Mouse (Mus musculus): Measurements from ENCODE around the gene Chrna9. TPM values are rescaled to one million over a fixed set of nuclear protein-coding genes. Genes with fewer than 3 reads are reported as not detected.

The Chrna9 gene
- 0.10 TPM in 1 of 2 replicates, not detected in the other for polyA plus RNA-seq (2016; fragmentation: Nextera tagmentation; extraction: Ambion mirVana)

GRCm38 (mm10) chr5:65934783-65935182 lies at the start of gene Chrna9:
Gene Chrna9 (plus strand): TSS chr5:65934921.
- WGBS = 87% methylated on average over 5 of the region's 5 CpGs
- no peak for DNase-seq (ENCODE audit: low spot score)

GRCm38 (mm10) chr5:65885699-65886443 lies 48.9 kb upstream of the Chrna9 start:
- no peaks in the 10 kb centered on the region for H3K27me3 ChIP-seq (ENCODE audit: low read depth, poor library complexity, severe bottlenecking)
- no peak for DNase-seq (ENCODE audit: low spot score)
- no peak overlapping the region for H3K4me3 ChIP-seq
- no peaks in the 10 kb centered on the region for H3K9me3 ChIP-seq (replicated peaks)
- WGBS = 46% methylated on average over 15 of the region's 15 CpGs
- H3K4me1 ChIP-seq = peaks cover 12% of the 10 kb centered on the region
- H3K27ac ChIP-seq (replicated peaks) = no peak overlapping the region
- no peaks in the 10 kb centered on the region for H3K36me3 ChIP-seq

More at GRCm38 (mm10) chr5:65934783-65935182, at the start of gene Chrna9:
- peaks cover 6% of the 10 kb centered on the region; the same call in 1 of the 2 replicates for H3K4me1 ChIP-seq
- no peak within 1 kb of the TSS for H3K27ac ChIP-seq (replicated peaks)
- no peaks in the 10 kb centered on the region for H3K9me3 ChIP-seq (replicated peaks)
- no peaks in the 10 kb centered on the region for H3K36me3 ChIP-seq
- no peaks in the 10 kb centered on the region for H3K27me3 ChIP-seq (ENCODE audit: low read depth, poor library complexity, severe bottlenecking)
- H3K4me3 ChIP-seq = no peak within 1 kb of the TSS

- 95% methylated on average over 5 of the region's 5 CpGs for WGBS
- no peak overlapping the region for H3K4me3 ChIP-seq
These were observed 46.6 kb upstream of the Chrna9 start for GRCm38 (mm10) chr5:65888102-65888501.

GRCm38 (mm10) chr5:65888998-65889397 lies 45.7 kb upstream of the Chrna9 start:
- H3K36me3 ChIP-seq = no peaks in the 10 kb centered on the region
- H3K4me3 ChIP-seq = no peak overlapping the region
- WGBS = 76% methylated on average over 5 of the region's 5 CpGs
- H3K27ac ChIP-seq (replicated peaks) = no peak overlapping the region
- H3K9me3 ChIP-seq (replicated peaks) = no peaks in the 10 kb centered on the region
- DNase-seq (ENCODE audit: low spot score) = no peak
- no peaks in the 10 kb centered on the region for H3K27me3 ChIP-seq (ENCODE audit: low read depth, poor library complexity, severe bottlenecking)
- peaks cover 16% of the 10 kb centered on the region for H3K4me1 ChIP-seq

More at GRCm38 (mm10) chr5:65888102-65888501, 46.6 kb upstream of the Chrna9 start:
- no peaks in the 10 kb centered on the region for H3K9me3 ChIP-seq (replicated peaks)
- no peaks in the 10 kb centered on the region for H3K36me3 ChIP-seq
- peaks cover 16% of the 10 kb centered on the region for H3K4me1 ChIP-seq
- DNase-seq (ENCODE audit: low spot score) = no peak
- no peak overlapping the region for H3K27ac ChIP-seq (replicated peaks)
- no peaks in the 10 kb centered on the region for H3K27me3 ChIP-seq (ENCODE audit: low read depth, poor library complexity, severe bottlenecking)

GRCm38 (mm10) chr5:65891251-65891826 lies 43.4 kb upstream of the Chrna9 start:
- WGBS = 81% methylated on average over 14 of the region's 14 CpGs
- no peak for DNase-seq (ENCODE audit: low spot score)

GRCm38 (mm10) chr5:65895121-65895692 lies 39.5 kb upstream of the Chrna9 start:
- H3K36me3 ChIP-seq = no peaks in the 10 kb centered on the region
- no peak for DNase-seq (ENCODE audit: low spot score)
- H3K27me3 ChIP-seq (ENCODE audit: low read depth, poor library complexity, severe bottlenecking) = no peaks in the 10 kb centered on the region
- H3K27ac ChIP-seq (replicated peaks) = no peak overlapping the region
- peaks cover 8% of the 10 kb centered on the region for H3K4me1 ChIP-seq
- WGBS = 84% methylated on average over 6 of the region's 6 CpGs
- H3K4me3 ChIP-seq = no peak overlapping the region
- no peaks in the 10 kb centered on the region for H3K9me3 ChIP-seq (replicated peaks)

More at GRCm38 (mm10) chr5:65891251-65891826, 43.4 kb upstream of the Chrna9 start:
- H3K27ac ChIP-seq (replicated peaks) = no peak overlapping the region
- peaks cover 8% of the 10 kb centered on the region for H3K4me1 ChIP-seq
- H3K27me3 ChIP-seq (ENCODE audit: low read depth, poor library complexity, severe bottlenecking) = no peaks in the 10 kb centered on the region
- H3K36me3 ChIP-seq = no peaks in the 10 kb centered on the region
- no peak overlapping the region for H3K4me3 ChIP-seq
- H3K9me3 ChIP-seq (replicated peaks) = no peaks in the 10 kb centered on the region

GRCm38 (mm10) chr5:65895764-65896163 lies 39.0 kb upstream of the Chrna9 start:
- no peaks in the 10 kb centered on the region for H3K9me3 ChIP-seq (replicated peaks)
- WGBS = 73% methylated on average over 7 of the region's 7 CpGs
- DNase-seq (ENCODE audit: low spot score) = no peak
- no peak overlapping the region for H3K4me3 ChIP-seq
- H3K27ac ChIP-seq (replicated peaks) = no peak overlapping the region
- no peaks in the 10 kb centered on the region for H3K27me3 ChIP-seq (ENCODE audit: low read depth, poor library complexity, severe bottlenecking)
- peaks cover 8% of the 10 kb centered on the region for H3K4me1 ChIP-seq
- H3K36me3 ChIP-seq = no peaks in the 10 kb centered on the region

- H3K27ac ChIP-seq (replicated peaks) = no peak overlapping the region
- no peaks in the 10 kb centered on the region for H3K36me3 ChIP-seq
- no peak overlapping the region for H3K4me3 ChIP-seq
- no peak for DNase-seq (ENCODE audit: low spot score)
- H3K27me3 ChIP-seq (ENCODE audit: low read depth, poor library complexity, severe bottlenecking) = no peaks in the 10 kb centered on the region
- peaks cover 4% of the 10 kb centered on the region; the same call in 1 of the 2 replicates for H3K4me1 ChIP-seq
- WGBS = 92% methylated on average over 2 of the region's 2 CpGs
- peaks cover under 1% of the 10 kb centered on the region; the same call in 1 of the 2 replicates for H3K9me3 ChIP-seq (replicated peaks)
These were observed 37.0 kb upstream of the Chrna9 start for GRCm38 (mm10) chr5:65897731-65898130.

GRCm38 (mm10) chr5:65898683-65899082 lies 36.0 kb upstream of the Chrna9 start:
- Histone ChIP-seq H3K9me3 (replicated peaks) (peaks cover 10% of the 10 kb centered on the region; the same call in 1 of the 2 replicates), H3K27me3 (ENCODE audit: low read depth, poor library complexity, severe bottlenecking) (no peaks in the 10 kb centered on the region), H3K36me3 (no peaks in the 10 kb centered on the region), H3K4me1 (peaks cover 4% of the 10 kb centered on the region; the same call in 1 of the 2 replicates), H3K4me3 (no peak overlapping the region), H3K27ac (replicated peaks) (no peak overlapping the region)
- no peak for DNase-seq (ENCODE audit: low spot score)
- WGBS = 91% methylated on average over 3 of the region's 3 CpGs

- Histone ChIP-seq H3K27me3 (ENCODE audit: low read depth, poor library complexity, severe bottlenecking) (no peaks in the 10 kb centered on the region), H3K4me1 (peaks cover 4% of the 10 kb centered on the region; the same call in 1 of the 2 replicates), H3K36me3 (no peaks in the 10 kb centered on the region), H3K9me3 (replicated peaks) (peaks cover 23% of the 10 kb centered on the region), H3K27ac (replicated peaks) (no peak overlapping the region), H3K4me3 (no peak overlapping the region)
- 90% methylated on average over 6 of the region's 6 CpGs for WGBS
- DNase-seq (ENCODE audit: low spot score) = no peak
These were observed 34.6 kb upstream of the Chrna9 start for GRCm38 (mm10) chr5:65900113-65900512.

- no peaks in the 10 kb centered on the region for H3K36me3 ChIP-seq
- H3K4me3 ChIP-seq = no peak overlapping the region
- H3K27ac ChIP-seq (replicated peaks) = no peak overlapping the region
- H3K27me3 ChIP-seq (ENCODE audit: low read depth, poor library complexity, severe bottlenecking) = no peaks in the 10 kb centered on the region
- H3K4me1 ChIP-seq = peaks cover under 1% of the 10 kb centered on the region; the same call in 1 of the 2 replicates
- WGBS = 84% methylated on average over 7 of the region's 7 CpGs
- peaks cover 30% of the 10 kb centered on the region for H3K9me3 ChIP-seq (replicated peaks)
- DNase-seq (ENCODE audit: low spot score) = no peak
These were observed 33.9 kb upstream of the Chrna9 start for GRCm38 (mm10) chr5:65900862-65901265.

GRCm38 (mm10) chr5:65901868-65902418 lies 32.8 kb upstream of the Chrna9 start:
- Histone ChIP-seq H3K4me3 (no peak overlapping the region), H3K4me1 (no peaks in the 10 kb centered on the region), H3K36me3 (no peaks in the 10 kb centered on the region), H3K9me3 (replicated peaks) (peaks cover 38% of the 10 kb centered on the region), H3K27me3 (ENCODE audit: low read depth, poor library complexity, severe bottlenecking) (no peaks in the 10 kb centered on the region), H3K27ac (replicated peaks) (no peak overlapping the region)
- DNase-seq (ENCODE audit: low spot score) = no peak
- WGBS = 95% methylated on average over 10 of the region's 10 CpGs
